Mouse (Mus musculus) frontal cortex, postnatal 36 days (tissue): ENCODE data around the gene Sprr2j-ps.
A peak's percentile ranks its signal among the peaks of the same experiment; 100 is the strongest.

Experiments used
- DNase-seq, 2 experiments: peaks; one replicate each; pipeline ENCODE4 v3.0.0; 2022; ENCODE audit warnings: low spot score in 2 of 2

The Sprr2j-ps gene

GRCm38 (mm10) chr3:92417782-92418181, at the start of gene Sprr2j-ps:
TSS of gene Sprr2j-ps (plus strand) at chr3:92418082.
- DNase-seq, result no peak

- no peak for DNase-seq
Measured at GRCm38 (mm10) chr3:92373613-92374012, 44.3 kb upstream of the Sprr2j-ps start.

GRCm38 (mm10) chr3:92385385-92385784, 32.5 kb upstream of the Sprr2j-ps start, which contains the start of gene Sprr2h:
TSS of gene Sprr2h (plus strand) at chr3:92385685.
- DNase-seq, result no peak

GRCm38 (mm10) chr3:92394301-92394700, 23.6 kb upstream of the Sprr2j-ps start:
- DNase-seq, result peak in 1 of 2 experiments; percentile 2

GRCm38 (mm10) chr3:92407691-92408090, 10.2 kb upstream of the Sprr2j-ps start, which contains the start of gene Sprr2i:
TSS of gene Sprr2i (plus strand) at chr3:92407991.
- DNase-seq, result no peak

GRCm38 (mm10) chr3:92429323-92429722, 11.4 kb downstream of the Sprr2j-ps start, which contains the start of gene Gm9774:
TSS of gene Gm9774 (minus strand) at chr3:92429423.
- DNase-seq, result no peak

- DNase-seq, result no peak
Measured at GRCm38 (mm10) chr3:92432282-92432681, 14.4 kb downstream of the Sprr2j-ps start, which contains the start of gene Sprr2k. TSS of gene Sprr2k (plus strand) at chr3:92432582.

- DNase-seq, result no peak
Measured at GRCm38 (mm10) chr3:92438689-92439088, 20.8 kb downstream of the Sprr2j-ps start, which contains the start of gene Sprr1b. TSS of gene Sprr1b (minus strand) at chr3:92438789.

GRCm38 (mm10) chr3:92440177-92440576, 22.3 kb downstream of the Sprr2j-ps start:
- no peak for DNase-seq

GRCm38 (mm10) chr3:92455151-92455550, 37.3 kb downstream of the Sprr2j-ps start:
- DNase-seq, result no peak

- no peak for DNase-seq
Measured at GRCm38 (mm10) chr3:92458620-92459019, 40.7 kb downstream of the Sprr2j-ps start, which contains the start of gene Sprr3. TSS of gene Sprr3 (minus strand) at chr3:92458720.

GRCm38 (mm10) chr3:92466576-92466975, 48.7 kb downstream of the Sprr2j-ps start:
- DNase-seq, result no peak

GRCm38 (mm10) chr3:92467424-92467823, 49.5 kb downstream of the Sprr2j-ps start:
- no peak for DNase-seq
